Mouse (Mus musculus): ENCODE results near the gene Ninj2. TPM values are rescaled to one million over a fixed set of nuclear protein-coding genes. Genes with fewer than 3 reads are reported as not detected.

The Ninj2 gene
- polyA plus RNA-seq, 1 experiment from 2014 or later = not detected

DNA sequence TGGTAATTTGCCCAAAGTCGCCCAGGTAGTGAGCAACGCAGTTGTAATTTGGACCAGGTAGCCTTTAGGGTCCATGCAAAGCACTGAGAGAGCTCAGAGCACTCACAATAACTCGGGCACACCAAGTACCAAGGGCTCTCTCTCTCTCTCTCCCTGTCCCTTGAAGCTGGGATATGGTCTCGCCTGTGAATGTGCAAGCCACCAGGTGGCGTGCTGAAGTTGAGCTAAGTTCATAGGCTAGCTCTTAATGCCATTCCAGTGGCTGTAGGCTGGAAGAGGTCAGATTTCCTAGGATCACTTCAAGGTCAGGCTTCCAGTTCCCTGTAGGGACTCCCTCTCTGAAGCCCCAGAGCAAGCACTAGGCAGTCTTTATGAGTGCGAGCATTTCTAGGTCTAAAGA lies 129.5 kb downstream of the Ninj2 start:
- Histone ChIP-seq H3K36me3 (ENCODE audit: control insufficient read depth, insufficient read depth, low read length) (no peaks in the 10 kb centered on the region), H3K9me3 (ENCODE audit: control insufficient read depth, low read depth, low read length) (no peaks in the 10 kb centered on the region), H3K4me1 (ENCODE audit: control insufficient read depth, insufficient read depth, low read length) (no peaks in the 10 kb centered on the region), H3K4me2 (replicated peaks; ENCODE audit: low read depth, low read length) (no peak overlapping the region), H3K27me3 (ENCODE audit: control insufficient read depth, insufficient read depth, low read length) (no peaks in the 10 kb centered on the region), H3K4me3 (ENCODE audit: low read depth, low read length) (no peak overlapping the region), H3K9ac (replicated peaks; ENCODE audit: low read depth, low read length) (no peak overlapping the region), H3K27ac (ENCODE audit: low read length) (no peak overlapping the region)
- 32% methylated on average over 6 of the region's 6 CpGs for WGBS
- ATAC-seq (ENCODE audit: insufficient number of reproducible peaks, insufficient read depth, low FRiP score, low read depth) = no peak

DNA sequence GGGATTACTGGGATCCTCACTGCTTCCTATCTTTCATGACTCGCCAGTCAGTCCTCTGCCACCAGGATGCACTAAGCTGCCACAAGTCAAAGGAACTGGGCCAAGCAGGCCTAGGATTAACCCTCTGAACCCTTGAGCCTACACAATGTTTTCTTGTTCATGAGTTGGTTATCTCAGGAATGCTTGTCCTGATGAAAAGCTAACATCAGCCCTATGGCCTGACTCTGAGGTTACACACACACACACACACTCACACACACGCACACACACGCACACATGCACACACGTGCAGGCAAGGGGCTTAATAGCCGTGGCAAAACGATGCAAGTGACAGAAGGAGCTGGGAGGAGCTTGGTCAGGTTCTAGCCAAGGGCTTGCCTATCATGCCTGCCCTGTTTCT lies 132.2 kb downstream of the Ninj2 start:
- Histone ChIP-seq H3K27ac (ENCODE audit: low read length) (no peak overlapping the region), H3K9me3 (ENCODE audit: control insufficient read depth, low read depth, low read length) (no peaks in the 10 kb centered on the region), H3K27me3 (ENCODE audit: control insufficient read depth, insufficient read depth, low read length) (no peaks in the 10 kb centered on the region), H3K4me1 (ENCODE audit: control insufficient read depth, insufficient read depth, low read length) (no peaks in the 10 kb centered on the region), H3K9ac (replicated peaks; ENCODE audit: low read depth, low read length) (no peak overlapping the region), H3K36me3 (ENCODE audit: control insufficient read depth, insufficient read depth, low read length) (no peaks in the 10 kb centered on the region), H3K4me3 (ENCODE audit: low read depth, low read length) (no peak overlapping the region), H3K4me2 (replicated peaks; ENCODE audit: low read depth, low read length) (no peak overlapping the region)
- ATAC-seq (ENCODE audit: insufficient number of reproducible peaks, insufficient read depth, low FRiP score, low read depth) = no peak
- WGBS = 53% methylated on average over 6 of the region's 6 CpGs

DNA sequence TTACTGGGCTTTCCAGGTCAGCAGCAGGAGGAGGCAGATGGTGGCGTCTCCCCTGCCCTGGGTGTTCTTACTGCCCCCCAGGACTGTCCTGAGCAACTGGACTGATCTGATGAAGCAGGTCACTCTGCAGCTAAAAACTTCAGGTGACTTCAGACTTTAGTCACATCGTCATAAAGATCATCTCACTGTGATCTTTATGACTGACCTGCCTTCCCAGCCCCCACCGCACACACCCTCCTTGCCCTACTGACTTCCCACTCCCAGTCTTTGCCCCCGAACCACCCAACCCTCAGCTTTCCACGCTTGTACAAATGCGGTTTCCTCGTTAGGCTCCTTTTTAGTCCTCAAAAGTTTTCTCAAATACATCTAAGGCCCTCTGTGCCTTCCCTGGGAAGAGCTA lies 133.9 kb downstream of the Ninj2 start:
- Histone ChIP-seq H3K4me1 (ENCODE audit: control insufficient read depth, insufficient read depth, low read length) (no peaks in the 10 kb centered on the region), H3K4me2 (replicated peaks; ENCODE audit: low read depth, low read length) (no peak overlapping the region), H3K9ac (replicated peaks; ENCODE audit: low read depth, low read length) (no peak overlapping the region), H3K4me3 (ENCODE audit: low read depth, low read length) (no peak overlapping the region), H3K27me3 (ENCODE audit: control insufficient read depth, insufficient read depth, low read length) (no peaks in the 10 kb centered on the region), H3K9me3 (ENCODE audit: control insufficient read depth, low read depth, low read length) (no peaks in the 10 kb centered on the region), H3K27ac (ENCODE audit: low read length) (no peak overlapping the region), H3K36me3 (ENCODE audit: control insufficient read depth, insufficient read depth, low read length) (no peaks in the 10 kb centered on the region)
- no peak for ATAC-seq (ENCODE audit: insufficient number of reproducible peaks, insufficient read depth, low FRiP score, low read depth)
- whole genome bisulfite sequencing = 85% methylated on average over 7 of the region's 7 CpGs

DNA sequence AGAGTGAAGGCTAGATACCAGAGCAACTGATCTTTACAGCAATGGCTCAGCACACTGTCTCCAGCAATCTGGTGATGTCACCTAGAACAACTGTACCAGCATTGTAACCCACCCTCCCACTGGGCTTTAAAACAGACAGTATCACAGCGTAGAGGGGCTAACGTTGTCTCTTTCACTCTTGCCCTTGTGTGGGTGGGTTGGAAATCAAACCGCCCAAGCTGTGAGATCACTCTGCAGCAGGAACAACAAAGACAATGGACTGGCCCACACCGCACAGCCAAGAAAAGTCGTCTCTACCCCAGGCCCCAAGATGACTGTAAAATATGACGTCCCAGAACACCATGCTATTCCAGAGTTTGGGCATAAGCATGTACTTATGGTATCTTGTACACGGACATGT lies 136.7 kb downstream of the Ninj2 start:
- H3K4me1 ChIP-seq (ENCODE audit: control insufficient read depth, insufficient read depth, low read length) = no peaks in the 10 kb centered on the region
- no peak overlapping the region for H3K27ac ChIP-seq (ENCODE audit: low read length)
- H3K4me2 ChIP-seq (replicated peaks; ENCODE audit: low read depth, low read length) = no peak overlapping the region
- no peak overlapping the region for H3K4me3 ChIP-seq (ENCODE audit: low read depth, low read length)
- no peak for ATAC-seq (ENCODE audit: insufficient number of reproducible peaks, insufficient read depth, low FRiP score, low read depth)
- H3K9ac ChIP-seq (replicated peaks; ENCODE audit: low read depth, low read length) = no peak overlapping the region
- no peaks in the 10 kb centered on the region for H3K27me3 ChIP-seq (ENCODE audit: control insufficient read depth, insufficient read depth, low read length)
- no peaks in the 10 kb centered on the region for H3K36me3 ChIP-seq (ENCODE audit: control insufficient read depth, insufficient read depth, low read length)
- WGBS = 85% methylated on average over 7 of the region's 7 CpGs
- H3K9me3 ChIP-seq (ENCODE audit: control insufficient read depth, low read depth, low read length) = no peaks in the 10 kb centered on the region

DNA sequence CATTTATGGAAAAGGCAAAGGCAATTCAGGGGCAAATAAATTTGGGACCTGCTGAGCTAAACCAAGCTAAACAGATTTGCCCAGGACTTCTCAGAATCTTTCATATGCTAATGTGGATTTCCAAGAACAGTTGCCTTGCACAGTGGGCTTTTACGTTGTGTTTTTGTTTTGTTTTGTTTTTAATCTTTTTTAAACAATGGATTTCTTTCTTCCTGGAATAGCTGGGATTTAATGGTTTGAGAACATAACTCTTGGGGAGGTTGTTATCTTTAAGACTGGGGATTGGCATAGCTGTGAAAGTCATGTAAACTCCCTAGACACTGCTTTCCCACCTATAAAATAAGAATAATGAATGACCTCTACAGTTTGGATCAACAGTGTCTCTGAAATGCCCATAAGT lies 137.3 kb downstream of the Ninj2 start:
- 45% methylated on average over 1 of the region's 1 CpGs for WGBS
- no peak overlapping the region for H3K9ac ChIP-seq (replicated peaks; ENCODE audit: low read depth, low read length)
- H3K4me3 ChIP-seq (ENCODE audit: low read depth, low read length) = no peak overlapping the region
- H3K4me2 ChIP-seq (replicated peaks; ENCODE audit: low read depth, low read length) = no peak overlapping the region
- no peaks in the 10 kb centered on the region for H3K4me1 ChIP-seq (ENCODE audit: control insufficient read depth, insufficient read depth, low read length)
- H3K9me3 ChIP-seq (ENCODE audit: control insufficient read depth, low read depth, low read length) = no peaks in the 10 kb centered on the region
- no peaks in the 10 kb centered on the region for H3K36me3 ChIP-seq (ENCODE audit: control insufficient read depth, insufficient read depth, low read length)
- H3K27ac ChIP-seq (ENCODE audit: low read length) = no peak overlapping the region
- ATAC-seq (ENCODE audit: insufficient number of reproducible peaks, insufficient read depth, low FRiP score, low read depth) = no peak
- H3K27me3 ChIP-seq (ENCODE audit: control insufficient read depth, insufficient read depth, low read length) = no peaks in the 10 kb centered on the region

DNA sequence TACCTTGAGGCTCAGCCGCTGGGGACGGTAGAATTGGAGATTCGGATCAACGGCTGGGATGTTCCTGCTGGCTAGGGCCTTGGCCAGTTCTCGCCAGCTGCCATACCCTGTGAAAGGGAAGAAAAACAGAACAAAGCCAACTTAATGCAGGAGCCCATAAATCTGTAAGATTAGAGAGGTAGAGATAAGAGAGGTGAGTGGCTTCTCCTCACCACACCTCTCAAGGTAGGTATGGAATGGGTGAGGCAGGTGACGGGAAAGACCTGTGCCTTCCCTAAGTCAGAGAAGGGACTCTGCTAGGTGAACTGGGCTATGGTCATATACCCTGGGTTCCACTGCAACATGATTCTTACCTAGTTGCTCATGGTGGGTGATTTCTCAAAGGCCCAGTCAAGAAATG lies 139.7 kb downstream of the Ninj2 start:
- no peak overlapping the region for H3K9ac ChIP-seq (replicated peaks; ENCODE audit: low read depth, low read length)
- no peak overlapping the region for H3K4me2 ChIP-seq (replicated peaks; ENCODE audit: low read depth, low read length)
- 88% methylated on average over 6 of the region's 6 CpGs for WGBS
- H3K9me3 ChIP-seq (ENCODE audit: control insufficient read depth, low read depth, low read length) = no peaks in the 10 kb centered on the region
- no peak overlapping the region for H3K27ac ChIP-seq (ENCODE audit: low read length)
- H3K4me1 ChIP-seq (ENCODE audit: control insufficient read depth, insufficient read depth, low read length) = no peaks in the 10 kb centered on the region
- no peak for ATAC-seq (ENCODE audit: insufficient number of reproducible peaks, insufficient read depth, low FRiP score, low read depth)
- no peaks in the 10 kb centered on the region for H3K27me3 ChIP-seq (ENCODE audit: control insufficient read depth, insufficient read depth, low read length)
- H3K36me3 ChIP-seq (ENCODE audit: control insufficient read depth, insufficient read depth, low read length) = no peaks in the 10 kb centered on the region
- H3K4me3 ChIP-seq (ENCODE audit: low read depth, low read length) = no peak overlapping the region

DNA sequence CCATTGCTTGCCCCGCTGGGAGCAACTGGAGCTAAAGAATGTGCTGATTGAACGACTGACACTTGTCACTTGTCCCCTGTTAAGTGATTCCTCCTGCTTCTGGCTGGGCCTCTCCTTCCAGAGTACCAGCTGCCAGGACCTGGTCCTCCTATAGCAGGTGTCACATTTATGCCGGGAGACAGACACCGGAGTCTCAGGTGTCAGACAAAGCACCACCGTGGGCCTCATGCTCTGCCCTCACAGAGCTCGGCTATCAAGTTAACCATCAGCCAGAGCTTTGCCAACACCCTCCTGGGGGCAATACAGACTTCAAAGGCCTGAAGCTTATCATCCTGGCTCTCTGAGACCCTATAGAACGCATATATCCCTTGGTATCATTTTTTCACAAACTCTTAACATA lies 142.7 kb downstream of the Ninj2 start:
- Histone ChIP-seq H3K27me3 (ENCODE audit: control insufficient read depth, insufficient read depth, low read length) (no peaks in the 10 kb centered on the region), H3K4me3 (ENCODE audit: low read depth, low read length) (no peak overlapping the region), H3K9me3 (ENCODE audit: control insufficient read depth, low read depth, low read length) (no peaks in the 10 kb centered on the region), H3K36me3 (ENCODE audit: control insufficient read depth, insufficient read depth, low read length) (no peaks in the 10 kb centered on the region), H3K4me1 (ENCODE audit: control insufficient read depth, insufficient read depth, low read length) (0 out of 2 replicates have a peak, but pooled peaks cover 3% of the 10 kb centered on the region), H3K4me2 (replicated peaks; ENCODE audit: low read depth, low read length) (no peak overlapping the region), H3K9ac (replicated peaks; ENCODE audit: low read depth, low read length) (no peak overlapping the region), H3K27ac (ENCODE audit: low read length) (no peak overlapping the region)
- ATAC-seq (ENCODE audit: insufficient number of reproducible peaks, insufficient read depth, low FRiP score, low read depth) = no peak
- 54% methylated on average over 7 of the region's 7 CpGs for WGBS

DNA sequence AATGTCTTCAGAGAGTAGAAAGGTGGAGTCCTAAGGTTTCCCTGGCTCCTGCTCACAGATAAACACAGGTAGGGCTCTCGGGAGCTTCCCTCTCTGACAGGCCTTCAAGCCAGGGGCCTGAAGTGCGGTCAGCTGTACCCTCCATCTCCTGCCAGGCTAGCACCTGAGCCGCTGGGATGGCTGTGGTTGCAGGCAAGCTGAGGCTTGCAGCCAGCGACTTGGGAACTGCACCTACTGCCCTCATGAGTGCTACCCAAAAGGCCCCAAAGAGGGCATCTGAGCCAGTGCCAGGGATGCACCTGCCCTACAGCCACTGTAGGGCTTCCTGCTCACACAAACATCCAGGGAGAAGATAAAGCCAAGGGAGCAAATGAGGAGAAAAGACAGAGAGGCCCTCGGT lies 147.3 kb downstream of the Ninj2 start:
- H3K27me3 ChIP-seq (ENCODE audit: control insufficient read depth, insufficient read depth, low read length) = no peaks in the 10 kb centered on the region
- 61% methylated on average over 5 of the region's 5 CpGs for WGBS
- no peak overlapping the region for H3K4me3 ChIP-seq (ENCODE audit: low read depth, low read length)
- H3K36me3 ChIP-seq (ENCODE audit: control insufficient read depth, insufficient read depth, low read length) = no peaks in the 10 kb centered on the region
- 0 out of 2 replicates have a peak, but pooled peaks cover 3% of the 10 kb centered on the region for H3K4me1 ChIP-seq (ENCODE audit: control insufficient read depth, insufficient read depth, low read length)
- H3K9ac ChIP-seq (replicated peaks; ENCODE audit: low read depth, low read length) = no peak overlapping the region
- H3K9me3 ChIP-seq (ENCODE audit: control insufficient read depth, low read depth, low read length) = no peaks in the 10 kb centered on the region
- no peak for ATAC-seq (ENCODE audit: insufficient number of reproducible peaks, insufficient read depth, low FRiP score, low read depth)
- H3K4me2 ChIP-seq (replicated peaks; ENCODE audit: low read depth, low read length) = no peak overlapping the region
- H3K27ac ChIP-seq (ENCODE audit: low read length) = no peak overlapping the region

DNA sequence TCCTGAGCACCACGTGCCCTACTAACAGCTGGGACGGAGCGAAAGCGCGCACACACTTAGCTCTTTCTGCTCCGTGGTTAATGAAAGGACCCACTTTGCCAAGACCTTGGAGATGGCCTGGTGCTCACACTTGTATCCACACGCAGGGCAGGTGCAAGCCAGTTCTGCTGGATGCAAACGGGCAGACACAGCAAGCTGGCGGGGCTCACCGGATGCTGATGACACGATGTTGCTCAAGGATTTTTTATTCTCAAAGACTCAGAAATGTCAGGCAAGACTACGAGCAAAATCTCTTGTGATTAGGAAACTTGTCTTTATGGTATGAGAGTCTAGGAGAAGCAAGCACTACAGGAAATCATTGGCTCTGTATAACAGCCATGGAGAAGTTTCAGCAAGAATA lies 148.3 kb downstream of the Ninj2 start:
- Histone ChIP-seq H3K9ac (replicated peaks; ENCODE audit: low read depth, low read length) (no peak overlapping the region), H3K27ac (ENCODE audit: low read length) (no peak overlapping the region), H3K9me3 (ENCODE audit: control insufficient read depth, low read depth, low read length) (no peaks in the 10 kb centered on the region), H3K36me3 (ENCODE audit: control insufficient read depth, insufficient read depth, low read length) (no peaks in the 10 kb centered on the region), H3K4me2 (replicated peaks; ENCODE audit: low read depth, low read length) (no peak overlapping the region), H3K4me3 (ENCODE audit: low read depth, low read length) (no peak overlapping the region), H3K4me1 (ENCODE audit: control insufficient read depth, insufficient read depth, low read length) (0 out of 2 replicates have a peak, but pooled peaks cover 3% of the 10 kb centered on the region), H3K27me3 (ENCODE audit: control insufficient read depth, insufficient read depth, low read length) (no peaks in the 10 kb centered on the region)
- ATAC-seq (ENCODE audit: insufficient number of reproducible peaks, insufficient read depth, low FRiP score, low read depth) = no peak
- 82% methylated on average over 12 of the region's 12 CpGs for WGBS

Measured in stomach, embryonic 14.5 days (tissue).